Mouse (Mus musculus) adrenal gland, postnatal 25 days (tissue): ENCODE measurements around the gene Efcab2. TPM values are rescaled to one million over a fixed set of nuclear protein-coding genes. Genes with fewer than 3 reads are reported as not detected.

Experiments used
- DNase-seq: peaks from one replicate; pipeline ENCODE4 v3.0.0; 2021; ENCODE audit warnings: mixed read lengths
- total RNA-seq: library from RNA; stranded (reverse); gene quantifications from 2 replicates; pipeline ENCODE4 v1.2.3, GENCODE M21; 2021

The Efcab2 gene
- total RNA-seq, 1 experiment from 2014 or later: 4.5 TPM

- no peak for DNase-seq
Observed at GRCm38 (mm10) chr1:178485138-178485867, 79.4 kb downstream of the Efcab2 start.

- DNase-seq: no peak
Observed at GRCm38 (mm10) chr1:178485868-178486220, 80.0 kb downstream of the Efcab2 start.

- no peak for DNase-seq
Observed at GRCm38 (mm10) chr1:178486828-178487227, 80.9 kb downstream of the Efcab2 start.

- no peak for DNase-seq
Observed at GRCm38 (mm10) chr1:178489127-178489526, 83.2 kb downstream of the Efcab2 start.

GRCm38 (mm10) chr1:178491733-178492132 lies 85.8 kb downstream of the Efcab2 start:
- DNase-seq: no peak

- DNase-seq: no peak
Observed at GRCm38 (mm10) chr1:178492493-178492892, 86.6 kb downstream of the Efcab2 start.

GRCm38 (mm10) chr1:178496186-178496585 lies 90.3 kb downstream of the Efcab2 start:
- no peak for DNase-seq

- peak; percentile 56 for DNase-seq
Observed at GRCm38 (mm10) chr1:178496841-178497240, 91.0 kb downstream of the Efcab2 start.

GRCm38 (mm10) chr1:178506938-178507337 lies 101.1 kb downstream of the Efcab2 start:
- no peak for DNase-seq

- DNase-seq: no peak
Observed at GRCm38 (mm10) chr1:178512323-178513031, 106.6 kb downstream of the Efcab2 start.

- DNase-seq: no peak
Observed at GRCm38 (mm10) chr1:178513954-178514353, 108.1 kb downstream of the Efcab2 start.

GRCm38 (mm10) chr1:178515839-178516238 lies 110.0 kb downstream of the Efcab2 start:
- DNase-seq: no peak

GRCm38 (mm10) chr1:178522389-178522788 lies 116.5 kb downstream of the Efcab2 start:
- no peak for DNase-seq

- DNase-seq: no peak
Observed at GRCm38 (mm10) chr1:178523152-178523551, 117.3 kb downstream of the Efcab2 start.

- peak; percentile 74 for DNase-seq
Observed at GRCm38 (mm10) chr1:178527185-178527546, 121.3 kb downstream of the Efcab2 start.

- DNase-seq: peak; percentile 43
Observed at GRCm38 (mm10) chr1:178527547-178528361, 121.9 kb downstream of the Efcab2 start.

- DNase-seq: peak; percentile 63
Observed at GRCm38 (mm10) chr1:178528431-178529351, 122.8 kb downstream of the Efcab2 start, which contains the start of gene Kif26b. Gene Kif26b, plus strand, starts transcription at chr1:178529125.

- peak; percentile 5 for DNase-seq
Observed at GRCm38 (mm10) chr1:178529512-178530300, 123.8 kb downstream of the Efcab2 start.

GRCm38 (mm10) chr1:178530301-178531078 lies 124.6 kb downstream of the Efcab2 start:
- DNase-seq: peak; percentile 88
